In the genomic region with DNA sequence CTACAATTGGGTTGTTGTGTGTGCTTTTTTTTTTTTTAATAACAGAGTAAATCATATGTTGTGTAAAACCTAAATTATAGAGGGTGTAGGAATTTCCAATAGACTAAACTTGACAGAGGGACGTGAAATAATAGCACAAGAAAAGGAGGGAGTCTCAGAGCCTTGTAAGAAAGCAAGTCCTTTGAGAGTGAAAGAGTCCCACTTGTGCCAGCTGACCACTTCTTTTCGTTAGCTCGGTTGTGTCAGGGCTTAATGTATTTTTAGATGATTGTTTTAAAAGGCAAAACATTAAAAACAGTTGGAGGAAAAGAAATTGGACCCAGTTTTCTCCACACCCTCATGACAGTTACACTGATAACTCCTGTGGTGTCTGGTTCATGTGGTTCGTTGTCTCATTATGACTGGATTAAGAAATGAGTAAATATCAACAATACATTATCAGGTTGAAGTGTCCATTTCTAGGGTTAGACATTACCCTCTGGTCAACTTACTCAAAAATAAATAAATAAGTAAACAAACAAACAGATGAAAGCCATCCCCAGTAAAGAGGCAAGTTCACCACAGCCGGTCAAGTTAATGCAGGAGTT, we compare ENCODE assay signal across 1 mouse cellular context.
A peak's percentile ranks its signal among the peaks of the same experiment; 100 is the strongest.
TF ChIP-seq lines count a peak whose summit lies in the region.

No protein-coding gene starts in this region.

TF ChIP-seq in MEL, 35 proteins besides CTCF, POLR2A, EP300 and RAD21 (continued from another document):
- TF ChIP-seq USF1 (IDR thresholded peaks at IDR 0.05; ENCODE audit: low read depth, low read length): peak; percentile 34; the same call in 1 of the 2 replicates
- TF ChIP-seq TAL1 (IDR thresholded peaks at IDR 0.05; ENCODE audit: low read length): no peak
- no peak for TF ChIP-seq GATA1 (IDR thresholded peaks at IDR 0.05; ENCODE audit: low read depth, low read length)
- TF ChIP-seq NRF1 (IDR thresholded peaks at IDR 0.05; ENCODE audit: insufficient read depth, low read depth, low read length, poor library complexity, severe bottlenecking): no peak
- peak; percentile 49; the same call in 1 of the 2 replicates for TF ChIP-seq TCF12 (IDR thresholded peaks at IDR 0.05; ENCODE audit: low read depth, low read length)
- 0 out of 2 replicates have a peak, but pooled peaks have one; percentile 32 for TF ChIP-seq MXI1 (IDR thresholded peaks at IDR 0.05; ENCODE audit: low read depth, low read length)
- TF ChIP-seq BHLHE40 (IDR thresholded peaks at IDR 0.05; ENCODE audit: borderline replicate concordance, low read depth, low read length): no peak
- no peak for TF ChIP-seq CHD2 (IDR thresholded peaks at IDR 0.05; ENCODE audit: low read length)
- no peak for TF ChIP-seq E2F4 (IDR thresholded peaks at IDR 0.05; ENCODE audit: borderline replicate concordance, low read depth, low read length)
- TF ChIP-seq MAZ (IDR thresholded peaks at IDR 0.05; ENCODE audit: low read depth, low read length): no peak
- TF ChIP-seq MYC (IDR thresholded peaks at IDR 0.05; ENCODE audit: low read depth, low read length): no peak
- TF ChIP-seq MYB (IDR thresholded peaks at IDR 0.05; ENCODE audit: low read depth, low read length): peak; percentile 64
- TF ChIP-seq MAX (IDR thresholded peaks at IDR 0.05; ENCODE audit: low read length): peak; percentile 29; the same call in 1 of the 2 replicates
- no peak for TF ChIP-seq HCFC1 (IDR thresholded peaks at IDR 0.05; ENCODE audit: low read depth, low read length)
- no peak for TF ChIP-seq NELFE (IDR thresholded peaks at IDR 0.05; ENCODE audit: low read depth, low read length)
- no peak for TF ChIP-seq ZC3H11A (IDR thresholded peaks at IDR 0.05; ENCODE audit: low read depth, low read length)
- peak; percentile 44; the same call in 1 of the 2 replicates for TF ChIP-seq SIN3A (IDR thresholded peaks at IDR 0.05; ENCODE audit: low read length)
- TF ChIP-seq ETS1 (IDR thresholded peaks at IDR 0.05; ENCODE audit: low read depth, low read length): peak; percentile 24; the same call in 1 of the 2 replicates
- TF ChIP-seq MEF2A (IDR thresholded peaks at IDR 0.05; ENCODE audit: extremely low read depth, insufficient replicate concordance, low read depth, low read length, poor library complexity, severe bottlenecking): no peak
- peak; percentile 18; the same call in 1 of the 2 replicates for TF ChIP-seq RCOR1 (IDR thresholded peaks at IDR 0.05; ENCODE audit: low read depth, low read length)
- TF ChIP-seq ZNF384 (IDR thresholded peaks at IDR 0.05; ENCODE audit: low read depth, low read length): no peak; the same call in 1 of the 2 replicates
